Mouse (Mus musculus) limb, embryonic 12.5 days (tissue): ENCODE measurements around the gene Rnf145. TPM values are rescaled to one million over a fixed set of nuclear protein-coding genes. Genes with fewer than 3 reads are reported as not detected.

Experiments
- ATAC-seq: fragments of 200-750 bp; cut with Nextera tagmentation; 2 replicates; pipeline ENCODE4 v1.8.0; 2017; ENCODE audit warnings: low read depth, moderate TSS enrichment; ENCODE audit not compliant: insufficient number of reproducible peaks, insufficient read depth, low FRiP score, low TSS enrichment
- H3K27ac ChIP-seq: fragments of 300-500 bp; sonication (generic); 2 replicates; pipeline ENCODE4 v1.5.1; 2016; ENCODE audit warnings: mild to moderate bottlenecking, moderate library complexity
- H3K27me3 ChIP-seq: fragments of 300-500 bp; sonication (generic); 2 replicates; pipeline ENCODE4 v1.6.1; 2016; ENCODE audit warnings: mild to moderate bottlenecking, moderate library complexity
- H3K36me3 ChIP-seq: fragments of 300-500 bp; sonication (generic); 2 replicates; pipeline ENCODE4 v1.6.1; 2016; ENCODE audit warnings: mild to moderate bottlenecking, moderate library complexity
- H3K4me1 ChIP-seq: fragments of 300-500 bp; sonication (generic); replicated peaks from 2 replicates; pipeline ENCODE4 v1.6.1; 2016
- H3K4me2 ChIP-seq: fragments of 300-500 bp; sonication (generic); 2 replicates; pipeline ENCODE4 v1.6.1; 2016; ENCODE audit warnings: mild to moderate bottlenecking, moderate library complexity
- H3K4me3 ChIP-seq: fragments of 300-500 bp; sonication (generic); replicated peaks from 2 replicates; pipeline ENCODE4 v1.5.1; 2016; ENCODE audit warnings: mild to moderate bottlenecking
- H3K9ac ChIP-seq: fragments of 300-500 bp; sonication (generic); replicated peaks from 2 replicates; pipeline ENCODE4 v1.6.1; 2016; ENCODE audit warnings: mild to moderate bottlenecking, moderate library complexity
- H3K9me3 ChIP-seq: fragments of 300-500 bp; sonication (generic); 2 replicates; pipeline ENCODE4 v1.6.1; 2016; ENCODE audit warnings: mild to moderate bottlenecking, moderate library complexity
- WGBS: fragments of 180-500 bp; shearing (Covaris S2); methylation state at CpG from one replicate; pipeline ENCODE4 v1.1.7; 2016; 5-methylcytosine and 5-hydroxymethylcytosine counted together
- polyA plus RNA-seq: library from polyadenylated mRNA; unstranded; fragments of >200 nt; fragmentation: Nextera tagmentation; extraction: Ambion mirVana; gene quantifications from 2 replicates; pipeline ENCODE4 v1.2.1, GENCODE M21; 2016

The Rnf145 gene
- polyA plus RNA-seq, 1 experiment from 2014 or later, result 91.5 TPM

- ATAC-seq, result no peak
- Histone ChIP-seq H3K4me2 (no peak overlapping the region), H3K36me3 (peaks cover 60% of the 10 kb centered on the region), H3K27ac (peak overlapping the region; percentile 60), H3K9ac (no peak overlapping the region), H3K9me3 (no peaks in the 10 kb centered on the region), H3K27me3 (no peaks in the 10 kb centered on the region), H3K4me1 (peaks cover 31% of the 10 kb centered on the region), H3K4me3 (no peak overlapping the region)
- 91% methylated on average over 10 of the region's 10 CpGs for WGBS
Measured at GRCm38 (mm10) chr11:44538501-44539290, 19.9 kb downstream of the Rnf145 start.

GRCm38 (mm10) chr11:44539291-44539930, 20.6 kb downstream of the Rnf145 start:
- H3K36me3 ChIP-seq, result peaks cover 60% of the 10 kb centered on the region
- no peak overlapping the region for H3K9ac ChIP-seq
- WGBS, result 34% methylated on average over 10 of the region's 10 CpGs

DNA sequence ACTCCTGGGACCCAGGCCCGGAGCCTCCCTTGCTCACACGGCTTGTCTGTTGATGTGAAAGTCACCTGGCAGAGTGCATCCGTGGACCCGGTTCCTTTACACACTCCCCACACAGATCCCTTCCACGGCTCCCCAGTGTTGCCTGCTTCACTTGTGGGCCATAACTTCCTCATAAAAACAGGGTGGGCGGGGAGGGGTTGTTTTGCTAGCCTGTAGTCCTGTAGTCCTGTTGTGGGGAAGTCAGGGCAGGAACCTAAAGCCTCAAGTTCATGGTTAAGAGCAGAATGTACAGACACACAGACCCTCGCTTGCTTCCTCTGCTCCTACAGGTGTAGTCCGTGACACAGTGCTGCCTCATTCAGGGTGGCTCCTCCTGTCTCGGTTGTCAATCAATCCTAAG, 21.5 kb downstream of the Rnf145 start:
- ATAC-seq, result no peak
- peaks cover 66% of the 10 kb centered on the region for H3K36me3 ChIP-seq
- no peak overlapping the region for H3K4me2 ChIP-seq
- no peak overlapping the region for H3K9ac ChIP-seq
- H3K4me3 ChIP-seq, result no peak overlapping the region
- H3K27ac ChIP-seq, result peak overlapping the region; percentile 60; the same call in 1 of the 2 replicates
- H3K9me3 ChIP-seq, result no peaks in the 10 kb centered on the region
- WGBS, result 79% methylated on average over 9 of the region's 9 CpGs
- peaks cover 31% of the 10 kb centered on the region for H3K4me1 ChIP-seq
- H3K27me3 ChIP-seq, result no peaks in the 10 kb centered on the region

More at GRCm38 (mm10) chr11:44539291-44539930, 20.6 kb downstream of the Rnf145 start:
- Histone ChIP-seq H3K4me2 (no peak overlapping the region), H3K27ac (peak overlapping the region; percentile 60), H3K27me3 (no peaks in the 10 kb centered on the region), H3K9me3 (no peaks in the 10 kb centered on the region), H3K4me1 (peaks cover 31% of the 10 kb centered on the region), H3K4me3 (no peak overlapping the region)
- no peak for ATAC-seq

GRCm38 (mm10) chr11:44541280-44541679, 22.5 kb downstream of the Rnf145 start:
- ATAC-seq, result no peak
- H3K27me3 ChIP-seq, result no peaks in the 10 kb centered on the region
- H3K9me3 ChIP-seq, result no peaks in the 10 kb centered on the region
- no peak overlapping the region for H3K27ac ChIP-seq
- H3K9ac ChIP-seq, result no peak overlapping the region
- H3K36me3 ChIP-seq, result peaks cover 73% of the 10 kb centered on the region
- H3K4me3 ChIP-seq, result no peak overlapping the region
- 90% methylated on average over 5 of the region's 5 CpGs for WGBS
- H3K4me1 ChIP-seq, result peaks cover 31% of the 10 kb centered on the region
- no peak overlapping the region for H3K4me2 ChIP-seq

- WGBS, result 86% methylated on average over 4 of the region's 4 CpGs
- Histone ChIP-seq H3K36me3 (peaks cover 76% of the 10 kb centered on the region), H3K4me2 (no peak overlapping the region), H3K27me3 (no peaks in the 10 kb centered on the region), H3K27ac (no peak overlapping the region), H3K9me3 (no peaks in the 10 kb centered on the region), H3K4me3 (no peak overlapping the region), H3K4me1 (peaks cover 31% of the 10 kb centered on the region), H3K9ac (no peak overlapping the region)
- ATAC-seq, result no peak
Measured at GRCm38 (mm10) chr11:44541813-44542212, 23.0 kb downstream of the Rnf145 start.

DNA sequence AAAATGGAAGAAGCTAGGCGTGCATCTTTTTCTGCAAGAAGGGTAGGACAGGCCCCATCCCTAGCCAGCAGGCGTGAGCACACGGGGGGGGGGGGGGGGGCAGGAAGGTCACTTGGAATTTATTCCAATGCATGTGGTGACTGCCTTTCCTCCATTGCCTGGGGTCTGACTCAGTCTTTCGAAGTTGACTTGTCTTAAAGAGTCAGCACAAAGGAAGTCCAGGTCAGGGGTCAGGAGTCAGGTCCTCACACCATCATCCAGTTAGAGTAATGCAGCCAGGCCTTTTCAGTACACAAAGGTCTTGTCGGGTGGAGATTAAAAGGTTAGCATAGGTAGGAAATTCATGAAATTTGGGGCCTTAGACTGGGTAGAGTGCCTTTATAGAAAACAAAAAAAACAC, 24.8 kb downstream of the Rnf145 start:
- no peak overlapping the region for H3K9ac ChIP-seq
- no peak for ATAC-seq
- peaks cover 22% of the 10 kb centered on the region for H3K4me1 ChIP-seq
- H3K36me3 ChIP-seq, result peaks cover 77% of the 10 kb centered on the region
- H3K27ac ChIP-seq, result no peak overlapping the region
- no peak overlapping the region for H3K4me2 ChIP-seq
- no peaks in the 10 kb centered on the region for H3K9me3 ChIP-seq
- H3K4me3 ChIP-seq, result no peak overlapping the region
- H3K27me3 ChIP-seq, result no peaks in the 10 kb centered on the region
- 78% methylated on average over 5 of the region's 5 CpGs for WGBS

DNA sequence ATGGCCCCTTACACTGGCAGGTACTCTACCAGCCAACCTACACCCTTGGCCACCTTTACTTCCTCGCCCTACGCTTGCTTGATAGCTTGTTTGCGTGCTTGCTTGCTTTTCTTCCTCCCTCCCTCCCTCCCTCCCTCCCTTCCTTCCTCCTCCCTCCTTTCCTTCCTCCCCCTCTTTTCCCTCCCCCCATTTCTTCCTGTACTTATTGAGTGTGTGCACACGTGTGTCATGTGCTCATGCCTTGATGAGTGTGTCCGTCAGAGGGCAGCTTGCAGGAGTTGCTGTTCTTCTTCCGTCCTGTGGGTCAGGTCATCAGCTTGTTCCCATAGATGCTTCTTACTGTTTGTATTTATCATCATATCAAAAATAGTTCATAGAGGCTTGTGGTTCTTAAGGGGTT, 25.2 kb downstream of the Rnf145 start:
- no peak for ATAC-seq
- Histone ChIP-seq H3K9ac (no peak overlapping the region), H3K4me1 (peaks cover 18% of the 10 kb centered on the region), H3K36me3 (peaks cover 77% of the 10 kb centered on the region), H3K4me2 (no peak overlapping the region), H3K27ac (no peak overlapping the region), H3K27me3 (no peaks in the 10 kb centered on the region), H3K9me3 (no peaks in the 10 kb centered on the region), H3K4me3 (no peak overlapping the region)
- 88% methylated on average over 6 of the region's 6 CpGs for WGBS

DNA sequence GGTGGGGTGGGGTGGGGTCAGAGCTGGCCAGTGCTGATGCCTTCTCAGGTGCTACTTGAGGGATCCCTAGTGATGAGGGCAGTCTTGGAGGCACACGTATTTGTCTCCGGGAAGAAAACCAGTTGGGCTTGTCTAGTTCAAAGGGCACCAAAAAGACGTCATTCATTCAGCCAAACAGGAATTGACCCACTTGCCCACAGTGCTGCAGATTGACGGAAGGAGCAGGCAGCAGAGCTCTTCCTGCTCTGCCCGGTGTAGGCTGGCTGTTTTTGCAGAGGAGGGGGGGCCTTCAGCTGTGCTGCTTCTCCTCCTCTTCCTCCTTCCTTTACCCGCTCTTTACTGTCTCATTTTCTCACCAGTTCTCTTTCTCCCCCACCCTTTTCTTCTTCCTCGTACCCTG, 26.4 kb downstream of the Rnf145 start:
- no peak overlapping the region for H3K9ac ChIP-seq
- H3K36me3 ChIP-seq, result peaks cover 86% of the 10 kb centered on the region
- no peaks in the 10 kb centered on the region for H3K27me3 ChIP-seq

DNA sequence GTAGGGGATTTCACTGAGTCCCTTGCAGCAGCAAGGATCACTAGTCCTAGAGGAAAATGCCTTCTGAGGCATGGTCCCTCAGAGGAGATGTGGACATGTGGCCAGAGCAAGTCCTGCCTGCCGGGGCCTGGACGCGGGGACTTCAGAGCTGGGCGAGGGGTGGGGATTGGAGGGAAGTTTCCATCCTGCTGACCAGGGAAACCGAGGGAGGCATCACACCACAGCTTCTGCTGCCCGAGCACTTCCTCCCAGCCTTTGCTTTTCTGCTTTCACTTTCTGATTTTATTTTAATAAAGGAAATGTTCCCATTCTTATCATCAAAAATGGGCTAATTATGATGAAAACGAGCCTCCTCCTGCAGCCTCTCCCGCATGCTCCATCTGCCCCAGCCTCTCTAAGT, 27.5 kb downstream of the Rnf145 start:
- Histone ChIP-seq H3K9ac (no peak overlapping the region), H3K27ac (no peak overlapping the region), H3K9me3 (no peaks in the 10 kb centered on the region), H3K4me1 (no peaks in the 10 kb centered on the region), H3K36me3 (peaks cover 88% of the 10 kb centered on the region), H3K4me2 (no peak overlapping the region), H3K27me3 (no peaks in the 10 kb centered on the region), H3K4me3 (no peak overlapping the region)
- WGBS, result 87% methylated on average over 8 of the region's 8 CpGs
- ATAC-seq, result no peak

More for the DNA sequence above, 26.4 kb downstream of the Rnf145 start:
- ATAC-seq, result no peak
- H3K9me3 ChIP-seq, result no peaks in the 10 kb centered on the region
- 61% methylated on average over 7 of the region's 7 CpGs for WGBS
- no peak overlapping the region for H3K4me3 ChIP-seq
- no peak overlapping the region for H3K27ac ChIP-seq
- H3K4me2 ChIP-seq, result no peak overlapping the region
- peaks cover 6% of the 10 kb centered on the region for H3K4me1 ChIP-seq

- Histone ChIP-seq H3K4me1 (no peaks in the 10 kb centered on the region), H3K27ac (no peak overlapping the region), H3K27me3 (no peaks in the 10 kb centered on the region), H3K36me3 (peaks cover 92% of the 10 kb centered on the region), H3K4me3 (no peak overlapping the region), H3K9me3 (no peaks in the 10 kb centered on the region), H3K9ac (no peak overlapping the region), H3K4me2 (no peak overlapping the region)
- ATAC-seq, result no peak
- WGBS, result 85% methylated on average over 8 of the region's 8 CpGs
Measured at GRCm38 (mm10) chr11:44547651-44548196, 29.0 kb downstream of the Rnf145 start.

- ATAC-seq, result no peak
- Histone ChIP-seq H3K4me3 (no peak overlapping the region), H3K36me3 (peaks cover 91% of the 10 kb centered on the region), H3K4me2 (no peak overlapping the region), H3K27me3 (no peaks in the 10 kb centered on the region), H3K9me3 (no peaks in the 10 kb centered on the region), H3K4me1 (no peaks in the 10 kb centered on the region), H3K9ac (no peak overlapping the region), H3K27ac (no peak overlapping the region)
- WGBS, result 95% methylated on average over 12 of the region's 12 CpGs
Measured at GRCm38 (mm10) chr11:44548816-44549215, 30.1 kb downstream of the Rnf145 start.
